Mouse (Mus musculus) E14TG2a.4 (cell line): ENCODE measurements around the gene Frem2.

Experiments
- CTCF ChIP-seq: conservative IDR thresholded peaks from 2 replicates; pipeline ENCODE4 v1.5.1; 2014; ENCODE audit warnings: low read length
- POU5F1 ChIP-seq: IDR thresholded peaks from 2 replicates; pipeline ENCODE4 v1.6.1; 2014; ENCODE audit warnings: low read length, borderline replicate concordance

DNA sequence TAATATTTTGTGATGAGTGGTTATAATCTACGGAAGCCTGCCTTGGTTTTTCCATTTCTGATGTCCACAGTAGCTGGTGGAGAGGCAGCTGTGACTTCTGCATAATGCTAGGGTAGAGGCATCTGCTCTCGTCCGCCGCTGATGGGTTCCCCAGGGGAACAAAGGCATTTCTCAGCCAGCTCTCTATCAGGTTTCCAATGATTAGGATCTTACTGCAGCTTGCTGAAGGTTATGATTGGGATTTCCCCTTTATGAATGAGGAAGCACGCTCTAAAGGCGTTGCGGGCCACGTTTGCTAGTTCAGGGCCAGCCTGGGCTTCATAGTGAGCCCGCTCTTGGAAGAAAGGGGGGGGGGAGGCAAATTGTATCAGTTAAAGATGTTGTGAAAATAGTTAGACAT is 190.7 kb downstream of the Frem2 start:
- TF ChIP-seq CTCF: no peak
- TF ChIP-seq POU5F1: no peak
